Mouse (Mus musculus): ENCODE results near the gene Gm3127.
A peak's percentile ranks its signal among the peaks of the same experiment; 100 is the strongest.
"Not testable (repeated sequence)": the region's sequence is repeated elsewhere in the genome, so short reads cannot be mapped to it uniquely, and the experiment has no call there.

The Gm3127 gene

DNA sequence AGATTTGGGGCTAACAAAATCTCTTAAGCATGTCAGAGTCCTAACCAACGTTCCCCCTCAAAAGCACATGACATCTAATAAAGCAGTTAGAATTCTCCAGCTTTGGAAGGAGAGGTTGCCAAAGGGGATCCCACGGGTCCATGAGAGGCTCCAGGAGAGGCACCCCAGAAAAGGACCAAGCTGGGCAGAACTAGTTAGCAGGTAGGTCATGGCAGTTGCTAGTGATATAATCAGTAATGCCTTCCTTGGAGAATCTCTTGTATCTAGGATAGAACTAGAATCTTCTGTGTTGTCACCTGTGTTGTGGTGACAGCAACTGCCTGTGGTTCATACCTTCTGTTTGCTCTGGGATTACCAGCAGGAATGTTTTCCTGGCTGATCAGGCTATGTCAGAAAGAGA is at the start of gene Gm3127:
Gm3127 (plus strand) TSS at position 301 of the 400 bp plus-strand sequence.
- DNase-seq (ENCODE audit: extremely low spot score), result not testable (repeated sequence)

DNA sequence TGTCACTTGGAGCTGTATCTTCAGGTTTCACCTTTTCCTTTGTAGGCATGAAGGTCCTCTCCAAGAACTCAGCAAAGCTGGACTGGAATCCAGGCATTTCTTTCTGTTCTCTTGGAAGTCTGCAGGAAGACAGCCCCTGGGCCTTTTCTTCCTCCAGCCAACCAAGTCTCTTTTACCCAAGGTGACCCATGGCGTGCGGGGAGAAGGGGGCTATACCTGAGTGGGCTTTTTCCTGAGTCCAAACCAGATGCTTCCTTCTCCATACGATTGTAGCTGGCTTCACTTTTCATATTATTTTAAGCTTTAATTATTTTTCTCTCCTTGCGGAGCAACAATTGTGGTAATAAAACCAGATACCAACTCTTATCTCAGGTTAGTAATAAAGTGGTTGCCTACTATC is 23.2 kb upstream of the Gm3127 start:
- DNase-seq (ENCODE audit: extremely low spot score), result not testable (repeated sequence)

DNA sequence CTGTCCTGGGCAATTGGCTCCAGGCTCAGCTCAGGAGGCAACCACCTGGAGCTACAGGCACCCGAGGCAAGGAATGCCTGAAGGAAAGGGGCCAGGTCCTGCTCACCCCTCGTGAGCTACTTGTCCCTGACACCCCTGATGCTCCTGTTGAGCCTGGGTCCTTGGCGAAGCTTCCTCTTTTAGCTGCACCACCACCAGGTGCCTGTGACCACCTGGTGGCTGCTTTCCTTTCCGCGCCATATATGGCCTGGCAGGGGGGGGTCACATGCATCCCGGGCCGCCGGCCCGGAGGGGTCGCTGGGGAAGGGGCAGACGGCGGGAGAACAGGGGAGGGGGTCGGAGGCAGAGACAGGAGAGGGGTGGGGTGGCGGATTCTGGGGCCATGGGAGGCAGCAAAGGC is 17.2 kb downstream of the Gm3127 start:
- peak; percentile 4 for DNase-seq (ENCODE audit: extremely low spot score)

DNA sequence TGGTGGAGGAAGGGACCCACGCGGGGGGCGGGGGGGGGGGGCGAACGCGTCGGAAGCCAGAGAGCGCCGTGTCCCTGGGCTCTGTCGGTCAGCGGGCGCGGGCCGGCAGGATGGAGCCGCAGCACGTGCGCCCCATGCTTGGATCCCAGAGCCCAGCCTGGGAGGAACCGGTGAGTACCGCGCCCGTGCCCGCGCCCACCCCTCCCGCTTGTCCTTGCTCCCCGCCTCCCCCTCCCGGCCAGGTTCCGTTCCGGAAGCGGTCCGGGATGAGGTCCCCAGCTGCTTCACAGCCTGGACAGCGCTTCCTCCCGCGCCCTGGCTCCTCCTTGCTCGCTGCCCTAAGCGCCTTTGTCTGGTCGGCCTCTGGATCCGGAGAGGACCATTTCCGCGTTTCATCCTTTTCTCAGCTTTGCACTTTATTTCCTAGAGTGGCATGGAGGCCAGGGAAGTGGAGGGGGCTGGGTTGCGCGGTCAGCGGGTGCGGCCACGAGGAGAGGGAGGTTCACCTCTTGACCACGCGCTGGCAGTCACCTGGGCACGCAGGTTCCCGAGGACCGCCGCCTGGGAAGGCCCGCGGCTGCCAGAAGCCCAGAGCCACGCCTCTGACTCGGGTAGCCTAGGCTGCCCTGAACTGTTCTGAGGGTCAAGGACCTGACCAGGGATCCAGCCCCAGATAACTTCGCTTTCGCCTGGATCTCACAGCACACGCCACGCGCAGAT is 17.8 kb downstream of the Gm3127 start, which contains the start of gene Gm2974:
Gm2974 (plus strand) TSS at position 86 of the 720 bp plus-strand sequence.
- peak; percentile 2 for DNase-seq (ENCODE audit: extremely low spot score)

DNA sequence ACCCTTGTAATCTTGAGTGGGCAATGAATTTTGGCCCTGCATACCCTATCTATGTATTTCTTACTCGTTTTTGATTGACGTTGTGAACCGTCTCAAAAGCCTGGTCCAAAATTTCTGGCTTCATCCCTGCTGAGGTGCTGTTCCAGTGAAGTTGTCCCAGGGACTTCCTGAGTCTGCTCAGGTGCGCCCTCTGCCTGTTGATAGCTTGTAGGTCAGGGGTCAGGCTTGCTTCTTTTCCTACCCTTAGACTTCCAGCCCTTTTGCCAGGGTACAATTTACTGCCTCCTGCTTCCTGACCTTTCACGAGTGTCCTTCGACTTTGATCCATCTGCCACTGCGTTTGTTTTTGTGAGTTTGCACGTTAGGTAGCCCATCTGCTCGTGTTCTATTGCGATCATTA is 18.5 kb downstream of the Gm3127 start:
- DNase-seq (ENCODE audit: extremely low spot score), result not testable (repeated sequence)
